Mouse (Mus musculus) ovary, postnatal 36 days (tissue): Measurements from ENCODE around the gene Olfr873.
"Not testable (repeated sequence)": the region's sequence is repeated elsewhere in the genome, so short reads cannot be mapped to it uniquely, and the experiment has no call there.

Experiments
- DNase-seq: peaks from one replicate; pipeline ENCODE4 v3.0.0; 2022; ENCODE audit warnings: low spot score, mixed read lengths

The Olfr873 gene

GRCm38 (mm10) chr9:20298232-20298631 is at the start of gene Olfr873:
Gene Olfr873, plus strand, starts transcription at chr9:20298532.
- no peak for DNase-seq

- no peak for DNase-seq
Measured at GRCm38 (mm10) chr9:20282051-20282450, 16.3 kb upstream of the Olfr873 start, which contains the start of gene Olfr39. Gene Olfr39, plus strand, starts transcription at chr9:20282351.

GRCm38 (mm10) chr9:20295562-20295961 is 2.8 kb upstream of the Olfr873 start:
- not testable (repeated sequence) for DNase-seq

GRCm38 (mm10) chr9:20335994-20336393 is 37.7 kb downstream of the Olfr873 start, which contains the start of gene Olfr18:
Gene Olfr18, minus strand, starts transcription at chr9:20336094.
- DNase-seq, result no peak

- DNase-seq, result no peak
Measured at GRCm38 (mm10) chr9:20348501-20348900, 50.2 kb downstream of the Olfr873 start.
